Mouse (Mus musculus) midbrain, embryonic 15.5 days (tissue): ENCODE data around the gene Pidd1. TPM values are rescaled to one million over a fixed set of nuclear protein-coding genes. Genes with fewer than 3 reads are reported as not detected.
"Not testable (repeated sequence)": the region's sequence is repeated elsewhere in the genome, so short reads cannot be mapped to it uniquely, and the experiment has no call there.

Experiments
- ATAC-seq: fragments of 200-750 bp; cut with Nextera tagmentation; replicated peaks from 2 replicates; pipeline ENCODE4 v1.8.0; 2017; ENCODE audit warnings: moderate TSS enrichment
- H3K27ac ChIP-seq: fragments of 300-500 bp; sonication (generic); 2 replicates; pipeline ENCODE4 v1.5.1; 2015; ENCODE audit warnings: mild to moderate bottlenecking, inconsistent platforms
- H3K27me3 ChIP-seq: fragments of 300-500 bp; sonication (generic); replicated peaks from 2 replicates; pipeline ENCODE4 v1.6.1; 2015; ENCODE audit warnings: inconsistent platforms
- H3K36me3 ChIP-seq: fragments of 300-500 bp; sonication (generic); replicated peaks from 2 replicates; pipeline ENCODE4 v1.6.1; 2015; ENCODE audit warnings: inconsistent platforms
- H3K4me1 ChIP-seq: fragments of 300-500 bp; sonication (generic); 2 replicates; pipeline ENCODE4 v1.6.1; 2015; ENCODE audit warnings: inconsistent platforms
- H3K4me2 ChIP-seq: fragments of 300-500 bp; sonication (generic); 2 replicates; pipeline ENCODE4 v1.6.1; 2015; ENCODE audit warnings: inconsistent platforms, mild to moderate bottlenecking, moderate library complexity
- H3K4me3 ChIP-seq: fragments of 300-500 bp; sonication (generic); 2 replicates; pipeline ENCODE4 v1.5.1; 2015; ENCODE audit warnings: mild to moderate bottlenecking, inconsistent platforms
- H3K9ac ChIP-seq: fragments of 300-500 bp; sonication (generic); 2 replicates; pipeline ENCODE4 v1.6.1; 2015; ENCODE audit warnings: mild to moderate bottlenecking, inconsistent platforms
- H3K9me3 ChIP-seq: fragments of 300-500 bp; sonication (generic); 2 replicates; pipeline ENCODE4 v1.6.1; 2016; ENCODE audit warnings: inconsistent platforms
- WGBS: fragments of 180-500 bp; shearing (Covaris S2); methylation state at CpG from one replicate; pipeline ENCODE4 v1.1.7; 2015; ENCODE audit warnings: mixed read lengths; 5-methylcytosine and 5-hydroxymethylcytosine counted together
- polyA plus RNA-seq: library from polyadenylated mRNA; unstranded; fragments of >200 nt; fragmentation: Nextera tagmentation; extraction: Ambion mirVana; gene quantifications from 2 replicates; pipeline ENCODE4 v1.2.1, GENCODE M21; 2015

Gene Pidd1
- polyA plus RNA-seq, 1 experiment from 2014 or later: 3.8 TPM

GRCm38 (mm10) chr7:141413331-141413730 is 30.5 kb downstream of the Pidd1 start:
- Histone ChIP-seq H3K27me3 (no peaks in the 10 kb centered on the region), H3K9ac (peak overlapping the region; percentile 90), H3K9me3 (no peaks in the 10 kb centered on the region), H3K36me3 (no peaks in the 10 kb centered on the region), H3K27ac (peak overlapping the region; percentile 90), H3K4me3 (peak overlapping the region; percentile 76), H3K4me2 (peak overlapping the region; percentile 89), H3K4me1 (peaks cover 22% of the 10 kb centered on the region)
- peak; percentile 46 for ATAC-seq
- WGBS: 5% methylated on average over 16 of the region's 16 CpGs

- H3K27ac ChIP-seq: no peak overlapping the region
Observed at GRCm38 (mm10) chr7:141411667-141412066, 32.2 kb downstream of the Pidd1 start.

GRCm38 (mm10) chr7:141410631-141411030 is 33.2 kb downstream of the Pidd1 start:
- Histone ChIP-seq H3K27me3 (no peaks in the 10 kb centered on the region), H3K36me3 (no peaks in the 10 kb centered on the region), H3K4me1 (peaks cover 22% of the 10 kb centered on the region), H3K9me3 (no peaks in the 10 kb centered on the region), H3K4me3 (no peak overlapping the region), H3K4me2 (no peak overlapping the region), H3K27ac (no peak overlapping the region), H3K9ac (no peak overlapping the region)
- no peak for ATAC-seq
- 93% methylated on average over 8 of the region's 8 CpGs for WGBS

More at GRCm38 (mm10) chr7:141411667-141412066, 32.2 kb downstream of the Pidd1 start:
- Histone ChIP-seq H3K4me2 (no peak overlapping the region), H3K9me3 (no peaks in the 10 kb centered on the region), H3K4me3 (no peak overlapping the region), H3K27me3 (no peaks in the 10 kb centered on the region), H3K4me1 (peaks cover 22% of the 10 kb centered on the region), H3K36me3 (no peaks in the 10 kb centered on the region), H3K9ac (no peak overlapping the region)
- 92% methylated on average over 1 of the region's 1 CpGs for WGBS
- no peak for ATAC-seq

GRCm38 (mm10) chr7:141408833-141409232 is 35.0 kb downstream of the Pidd1 start:
- Histone ChIP-seq H3K9ac (no peak overlapping the region), H3K4me3 (0 out of 2 replicates have a peak overlapping the region, but pooled peaks have one; percentile 5), H3K27ac (peak overlapping the region; percentile 41; the same call in 1 of the 2 replicates), H3K36me3 (no peaks in the 10 kb centered on the region), H3K4me1 (peaks cover 16% of the 10 kb centered on the region), H3K4me2 (no peak overlapping the region), H3K27me3 (no peaks in the 10 kb centered on the region), H3K9me3 (no peaks in the 10 kb centered on the region)
- 7% methylated on average over 11 of the region's 11 CpGs for WGBS
- ATAC-seq: peak; percentile 43; the same call in 1 of the 2 replicates

GRCm38 (mm10) chr7:141407670-141408069 is 36.2 kb downstream of the Pidd1 start:
- not testable (repeated sequence) for H3K4me2 ChIP-seq, H3K27me3 ChIP-seq, ATAC-seq, H3K9me3 ChIP-seq, H3K4me1 ChIP-seq, H3K36me3 ChIP-seq, H3K27ac ChIP-seq, H3K9ac ChIP-seq, H3K4me3 ChIP-seq
- 95% methylated on average over 7 of the region's 7 CpGs for WGBS

- Histone ChIP-seq H3K4me1 (peaks cover 9% of the 10 kb centered on the region), H3K36me3 (peaks cover 19% of the 10 kb centered on the region)
- ATAC-seq: no peak
Observed at GRCm38 (mm10) chr7:141405466-141405865, 38.4 kb downstream of the Pidd1 start.

GRCm38 (mm10) chr7:141403305-141403704 is 40.5 kb downstream of the Pidd1 start:
- Histone ChIP-seq H3K27me3 (no peaks in the 10 kb centered on the region), H3K9ac (no peak overlapping the region), H3K9me3 (no peaks in the 10 kb centered on the region), H3K4me1 (no peaks in the 10 kb centered on the region), H3K4me2 (no peak overlapping the region), H3K36me3 (peaks cover 28% of the 10 kb centered on the region), H3K27ac (no peak overlapping the region), H3K4me3 (no peak overlapping the region)
- WGBS: 44% methylated on average over 5 of the region's 5 CpGs
- peak; percentile 52 for ATAC-seq

More at GRCm38 (mm10) chr7:141405466-141405865, 38.4 kb downstream of the Pidd1 start:
- Histone ChIP-seq H3K9ac (no peak overlapping the region), H3K27me3 (no peaks in the 10 kb centered on the region), H3K4me3 (no peak overlapping the region), H3K4me2 (no peak overlapping the region), H3K9me3 (no peaks in the 10 kb centered on the region), H3K27ac (no peak overlapping the region)
- 80% methylated on average over 4 of the region's 4 CpGs for WGBS

- H3K9me3 ChIP-seq: no peaks in the 10 kb centered on the region
- H3K4me3 ChIP-seq: no peak overlapping the region
- H3K4me2 ChIP-seq: no peak overlapping the region
- WGBS: 83% methylated on average over 1 of the region's 1 CpGs
- ATAC-seq: no peak
- no peak overlapping the region for H3K27ac ChIP-seq
- no peaks in the 10 kb centered on the region for H3K27me3 ChIP-seq
- no peak overlapping the region for H3K9ac ChIP-seq
- H3K4me1 ChIP-seq: peaks cover 14% of the 10 kb centered on the region
- peaks cover 13% of the 10 kb centered on the region for H3K36me3 ChIP-seq
Observed at GRCm38 (mm10) chr7:141395348-141395747, 48.5 kb downstream of the Pidd1 start.

GRCm38 (mm10) chr7:141394771-141395170 is 49.1 kb downstream of the Pidd1 start:
- Histone ChIP-seq H3K27me3 (no peaks in the 10 kb centered on the region), H3K9ac (no peak overlapping the region), H3K27ac (no peak overlapping the region), H3K4me1 (peaks cover 14% of the 10 kb centered on the region), H3K4me3 (no peak overlapping the region), H3K36me3 (peaks cover 8% of the 10 kb centered on the region), H3K9me3 (no peaks in the 10 kb centered on the region), H3K4me2 (no peak overlapping the region)
- 19% methylated on average over 6 of the region's 6 CpGs for WGBS
- no peak for ATAC-seq

- H3K36me3 ChIP-seq: peaks cover 6% of the 10 kb centered on the region
- 87% methylated on average over 7 of the region's 7 CpGs for WGBS
- H3K9me3 ChIP-seq: no peaks in the 10 kb centered on the region
- H3K9ac ChIP-seq: no peak overlapping the region
- H3K27me3 ChIP-seq: no peaks in the 10 kb centered on the region
- peaks cover 14% of the 10 kb centered on the region for H3K4me1 ChIP-seq
- H3K27ac ChIP-seq: no peak overlapping the region
- no peak overlapping the region for H3K4me3 ChIP-seq
- no peak overlapping the region for H3K4me2 ChIP-seq
- no peak for ATAC-seq
Observed at GRCm38 (mm10) chr7:141394158-141394557, 49.7 kb downstream of the Pidd1 start.

- peak; percentile 62; the same call in 1 of the 2 replicates for ATAC-seq
- peaks cover 14% of the 10 kb centered on the region for H3K4me1 ChIP-seq
- H3K9me3 ChIP-seq: no peaks in the 10 kb centered on the region
- H3K4me3 ChIP-seq: peak overlapping the region; percentile 76
- peak overlapping the region; percentile 96 for H3K4me2 ChIP-seq
- peak overlapping the region; percentile 85 for H3K27ac ChIP-seq
- 28% methylated on average over 9 of the region's 9 CpGs for WGBS
- peaks cover 3% of the 10 kb centered on the region for H3K36me3 ChIP-seq
- no peaks in the 10 kb centered on the region for H3K27me3 ChIP-seq
- H3K9ac ChIP-seq: peak overlapping the region; percentile 80
Observed at GRCm38 (mm10) chr7:141392552-141393222, 51.1 kb downstream of the Pidd1 start.

GRCm38 (mm10) chr7:141391625-141392551 is 51.9 kb downstream of the Pidd1 start, which contains the start of gene Taldo1:
Taldo1 (plus strand) TSS chr7:141392199.
- WGBS: under 1% methylated on average over 57 of the region's 57 CpGs

More at GRCm38 (mm10) chr7:141391625-141392551, 51.9 kb downstream of the Pidd1 start, which contains the start of gene Taldo1:
- Histone ChIP-seq H3K36me3 (peaks cover 3% of the 10 kb centered on the region; the same call in 1 of the 2 replicates), H3K27ac (peak within 1 kb of the TSS; percentile 85), H3K4me1 (peaks cover 14% of the 10 kb centered on the region), H3K9ac (peak within 1 kb of the TSS; percentile 80), H3K27me3 (no peaks in the 10 kb centered on the region), H3K9me3 (no peaks in the 10 kb centered on the region), H3K4me3 (peak within 1 kb of the TSS; percentile 76), H3K4me2 (peak within 1 kb of the TSS; percentile 96)
- ATAC-seq: peak; percentile 94
